Mouse (Mus musculus) gastrocnemius, postnatal 10 days (tissue): ENCODE data around the gene Prr5. TPM values are rescaled to one million over a fixed set of nuclear protein-coding genes. Genes with fewer than 3 reads are reported as not detected.
"Not testable (repeated sequence)": the region's sequence is repeated elsewhere in the genome, so short reads cannot be mapped to it uniquely, and the experiment has no call there.

Source experiments
- DNase-seq: peaks from one replicate; pipeline ENCODE4 v3.0.0; 2021; ENCODE audit warnings: mixed read lengths
- total RNA-seq, 2 experiments: library from RNA; stranded (reverse); gene quantifications; 2 replicates each; pipeline ENCODE4 v1.2.3; 2021

The Prr5 gene
- total RNA-seq, 2 experiments from 2014 or later = 12.3 to 12.7 TPM

DNA sequence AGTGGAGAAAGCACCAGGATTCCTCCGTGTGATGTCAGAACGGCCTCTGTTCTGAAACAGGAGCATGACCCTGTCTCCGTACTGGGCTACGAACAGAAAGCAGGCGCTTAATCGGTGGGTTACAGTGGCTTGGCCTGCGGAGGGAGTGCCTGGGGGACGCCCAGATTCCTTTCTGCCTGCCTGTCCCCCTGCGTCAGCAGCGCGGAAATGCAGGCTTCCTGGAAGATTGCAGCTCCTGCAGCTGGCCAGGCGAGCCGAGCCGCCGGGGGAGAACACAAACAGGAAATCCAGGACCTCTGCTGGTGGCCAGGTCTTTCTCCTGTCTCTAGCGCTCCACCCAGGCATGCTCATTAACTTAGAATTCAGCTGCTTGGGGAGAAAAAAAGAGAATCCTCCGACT, 45.3 kb downstream of the Prr5 start:
- peak; percentile 76 for DNase-seq

DNA sequence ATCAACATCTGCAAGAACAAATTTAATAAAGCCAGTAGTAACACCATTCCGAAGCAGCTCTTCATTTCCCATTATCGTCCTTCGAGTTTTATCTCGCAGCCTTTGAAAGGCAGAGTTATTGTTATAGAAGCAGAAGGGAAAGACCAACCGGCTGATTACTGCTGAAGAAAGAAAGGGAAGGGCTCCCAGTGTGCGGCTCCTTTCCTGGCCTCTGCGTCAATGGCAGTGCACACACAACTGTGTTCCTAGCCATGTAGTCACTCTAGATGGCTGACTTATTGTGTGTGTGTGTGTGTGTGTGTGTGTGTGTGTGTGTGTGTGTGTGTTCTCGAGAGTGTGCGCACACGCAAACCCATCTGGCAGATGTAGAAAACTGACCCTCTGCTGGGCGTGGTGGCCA, 45.7 kb downstream of the Prr5 start:
- no peak for DNase-seq

DNA sequence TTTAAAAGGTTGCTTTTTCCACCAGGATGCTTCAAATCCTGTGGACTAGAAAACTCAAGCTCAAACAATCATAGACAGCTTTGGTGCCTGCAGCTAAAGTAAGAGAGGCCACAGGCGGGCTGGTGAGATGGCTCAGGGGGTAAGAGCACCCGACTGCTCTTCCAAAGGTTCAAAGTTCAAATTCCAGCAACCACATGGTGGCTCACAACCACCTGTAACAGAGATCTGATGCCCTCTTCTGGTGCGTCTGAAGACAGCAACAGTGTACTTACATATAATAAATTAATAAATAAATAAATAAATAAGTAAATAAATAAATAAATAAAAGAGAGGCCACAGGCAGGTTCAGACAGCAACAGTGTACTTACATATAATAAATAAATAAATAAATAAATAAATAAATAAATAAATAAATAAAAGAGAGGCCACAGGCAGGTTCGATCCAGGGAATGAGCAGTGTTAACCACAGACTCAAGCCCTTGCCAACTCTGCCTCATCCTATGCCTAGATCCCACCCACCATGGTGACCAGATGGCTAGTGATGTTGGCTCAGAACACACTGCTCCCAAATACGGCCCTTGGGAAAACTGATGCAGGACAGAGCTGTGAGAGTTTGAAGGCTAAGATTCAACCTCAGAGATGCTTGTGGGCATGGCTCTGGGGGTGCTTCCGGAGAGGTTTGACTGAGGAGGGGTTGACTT, 48.3 kb downstream of the Prr5 start:
- DNase-seq = not testable (repeated sequence)

- DNase-seq = no peak
Measured at GRCm38 (mm10) chr15:84718785-84719184, 49.4 kb downstream of the Prr5 start.

DNA sequence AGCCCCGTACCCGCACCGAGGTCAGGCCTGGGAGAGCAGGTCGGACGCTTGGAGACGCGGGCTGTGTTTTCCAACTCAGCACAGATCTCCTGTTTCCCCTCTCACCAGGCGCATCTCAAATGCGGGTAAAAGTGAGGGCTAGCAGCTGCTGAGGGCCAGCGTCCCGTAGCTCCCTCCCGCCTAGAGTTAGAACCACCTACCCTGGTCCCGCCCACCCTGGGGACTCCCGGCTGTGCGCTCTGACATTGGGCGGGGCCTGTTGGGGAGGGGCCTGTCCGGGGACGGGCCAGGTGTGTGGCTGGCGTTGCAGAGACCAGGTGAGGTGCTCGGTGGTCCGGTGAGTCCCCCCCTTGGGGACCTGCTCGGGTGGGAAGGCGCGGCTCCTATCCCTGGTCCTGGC, 50.4 kb downstream of the Prr5 start, which contains the start of gene Arhgap8:
Arhgap8 (plus strand) TSS at position 262 of the 400 bp plus-strand sequence.
- no peak for DNase-seq

- DNase-seq = no peak
Measured at GRCm38 (mm10) chr15:84720291-84721204, 51.1 kb downstream of the Prr5 start.

- not testable (repeated sequence) for DNase-seq
Measured at GRCm38 (mm10) chr15:84723656-84724055, 54.2 kb downstream of the Prr5 start.

DNA sequence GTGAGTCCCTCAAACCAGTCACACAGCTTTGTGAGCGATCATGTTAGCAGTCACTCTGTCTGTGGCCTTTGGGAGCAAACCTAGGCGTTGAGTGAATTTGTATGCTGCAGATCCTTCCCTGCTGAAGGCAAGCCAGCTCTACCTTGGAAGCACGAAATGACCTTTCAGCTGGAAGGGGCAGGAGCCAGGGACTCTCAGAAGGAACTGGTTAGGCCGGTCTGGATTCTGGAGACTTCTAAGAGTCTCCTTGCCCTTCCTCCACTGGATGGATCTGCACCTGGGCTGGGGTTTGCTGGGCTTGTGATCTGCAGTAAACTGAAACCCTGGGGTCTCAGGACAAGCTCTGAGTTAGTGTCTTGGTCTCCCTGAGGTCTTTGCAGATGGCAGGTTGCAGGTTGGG, 54.8 kb downstream of the Prr5 start:
- DNase-seq = no peak

- peak; percentile 30 for DNase-seq
Measured at GRCm38 (mm10) chr15:84729685-84730084, 60.3 kb downstream of the Prr5 start.

DNA sequence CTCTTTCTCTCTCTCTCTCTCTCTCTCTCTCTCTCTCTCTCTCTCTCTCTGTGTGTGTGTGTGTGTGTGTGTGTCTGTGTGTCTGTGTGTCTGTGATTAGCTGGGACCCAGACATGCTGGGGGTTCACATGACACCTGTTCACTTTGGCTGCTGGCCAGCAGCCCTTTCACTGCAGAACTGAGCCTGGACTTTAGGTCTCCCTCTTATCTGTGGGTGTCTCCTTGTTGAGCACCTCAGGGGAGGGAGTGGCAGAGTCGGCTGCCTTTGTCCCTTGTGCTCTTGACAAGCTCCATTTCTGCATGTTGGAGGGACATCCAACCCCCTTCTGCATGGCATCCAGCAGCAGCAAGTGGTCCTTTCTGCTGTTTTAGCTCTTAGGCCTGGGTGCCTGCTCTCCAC, 61.5 kb downstream of the Prr5 start:
- DNase-seq = no peak

DNA sequence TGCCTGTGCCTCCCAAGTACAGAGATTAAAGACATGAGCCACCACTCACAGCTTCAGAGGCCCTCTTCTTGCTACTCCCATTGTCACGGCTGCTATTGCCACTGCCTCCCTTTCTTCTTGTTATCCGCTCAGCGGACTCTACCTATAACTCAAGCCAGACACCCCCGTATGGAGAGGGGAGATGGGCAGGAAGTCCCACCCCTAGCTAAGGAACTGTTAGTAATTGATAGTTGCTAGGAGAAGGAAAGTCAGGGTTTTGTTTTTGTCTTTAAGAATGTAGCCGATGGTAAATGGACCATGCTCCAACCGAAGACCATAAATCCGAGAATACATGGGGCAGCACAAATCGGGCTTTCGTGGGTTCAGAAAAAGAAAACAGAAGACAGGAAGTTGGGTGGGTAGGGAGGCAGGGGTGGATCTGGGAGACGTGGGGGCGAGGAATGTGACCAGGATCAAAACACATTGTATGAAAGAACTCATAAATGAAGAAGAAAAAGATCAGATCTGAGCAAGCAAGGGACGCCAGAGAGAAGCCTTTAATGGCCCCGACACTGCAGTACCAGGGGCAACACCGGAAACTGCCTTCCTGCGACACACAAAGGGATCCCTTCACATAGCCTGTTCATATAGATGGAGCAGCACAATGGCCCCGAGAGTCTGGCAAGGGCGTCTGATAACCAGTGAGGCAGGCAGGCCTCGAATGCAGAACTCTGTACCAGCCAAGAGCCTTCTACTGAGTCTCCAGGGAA, 62.4 kb downstream of the Prr5 start:
- no peak for DNase-seq

GRCm38 (mm10) chr15:84732425-84732749, 63.0 kb downstream of the Prr5 start:
- no peak for DNase-seq

DNA sequence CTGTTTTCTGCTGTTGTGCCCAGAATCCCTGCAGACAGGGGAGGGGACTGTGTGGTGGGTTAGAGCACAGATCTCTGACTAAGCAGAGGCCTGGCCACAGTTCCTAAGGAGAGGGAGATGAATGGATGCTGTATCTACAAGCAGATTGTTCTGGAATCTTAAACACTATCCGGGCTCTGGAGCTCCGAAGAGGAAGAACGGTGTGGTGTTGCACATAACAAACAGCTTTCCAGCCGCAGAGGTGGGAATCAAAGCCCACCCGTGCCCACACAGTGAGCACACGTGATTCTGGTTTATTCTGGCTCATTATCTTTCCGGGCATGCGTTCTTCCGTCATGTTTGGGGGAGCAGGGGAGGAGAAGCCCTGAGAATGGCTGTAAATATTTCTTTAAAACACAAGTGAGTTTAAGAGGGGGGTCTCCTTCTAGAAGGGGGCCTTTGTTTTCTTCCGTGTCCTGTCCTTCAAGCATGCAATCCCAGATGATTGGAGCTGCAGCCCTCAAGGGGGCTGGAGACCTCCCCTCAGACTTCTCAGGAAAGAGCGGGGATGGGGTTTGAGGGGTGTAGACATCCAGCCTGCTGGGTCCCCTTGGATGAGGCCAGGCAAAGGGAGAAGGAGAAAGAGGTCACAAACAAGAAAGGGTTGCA, 67.0 kb downstream of the Prr5 start:
- no peak for DNase-seq

- no peak for DNase-seq
Measured at GRCm38 (mm10) chr15:84736994-84737346, 67.5 kb downstream of the Prr5 start.

GRCm38 (mm10) chr15:84738246-84738645, 68.8 kb downstream of the Prr5 start:
- DNase-seq = no peak

- DNase-seq = no peak
Measured at GRCm38 (mm10) chr15:84741573-84741972, 72.2 kb downstream of the Prr5 start.

DNA sequence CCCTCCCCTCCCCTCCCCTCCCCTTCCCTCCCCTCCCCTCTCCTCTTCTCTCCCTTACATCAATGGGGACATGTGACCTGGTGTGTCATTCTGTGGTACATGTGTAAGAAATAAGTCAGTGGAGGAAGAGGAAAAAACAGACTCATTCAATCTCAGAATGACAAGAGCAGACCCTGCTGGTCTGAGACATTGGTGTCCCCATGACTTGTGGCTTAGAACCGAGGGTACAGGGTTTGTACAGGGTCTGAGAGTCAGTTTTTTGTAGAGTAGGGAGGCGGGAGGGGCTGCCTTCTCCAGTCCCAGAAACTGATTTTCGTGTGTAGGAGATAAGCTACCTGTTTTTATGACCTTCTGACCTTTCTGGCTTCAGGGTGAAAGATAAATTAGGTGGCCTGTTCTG, 73.9 kb downstream of the Prr5 start:
- DNase-seq = no peak

GRCm38 (mm10) chr15:84744308-84744707, 74.9 kb downstream of the Prr5 start:
- no peak for DNase-seq

GRCm38 (mm10) chr15:84745831-84746230, 76.4 kb downstream of the Prr5 start:
- no peak for DNase-seq
